Mouse (Mus musculus) lung, postnatal 0 days (tissue): ENCODE measurements around the gene Nxpe4.

Experiments
- CTCF ChIP-seq: IDR thresholded peaks from 2 replicates; pipeline ENCODE4 v1.5.1; 2016; ENCODE audit warnings: antibody characterized with exemption, mild to moderate bottlenecking
- EP300 ChIP-seq: IDR thresholded peaks from 2 replicates; pipeline ENCODE4 v1.6.1; 2016; ENCODE audit warnings: antibody characterized with exemption, mild to moderate bottlenecking, control low read depth

DNA sequence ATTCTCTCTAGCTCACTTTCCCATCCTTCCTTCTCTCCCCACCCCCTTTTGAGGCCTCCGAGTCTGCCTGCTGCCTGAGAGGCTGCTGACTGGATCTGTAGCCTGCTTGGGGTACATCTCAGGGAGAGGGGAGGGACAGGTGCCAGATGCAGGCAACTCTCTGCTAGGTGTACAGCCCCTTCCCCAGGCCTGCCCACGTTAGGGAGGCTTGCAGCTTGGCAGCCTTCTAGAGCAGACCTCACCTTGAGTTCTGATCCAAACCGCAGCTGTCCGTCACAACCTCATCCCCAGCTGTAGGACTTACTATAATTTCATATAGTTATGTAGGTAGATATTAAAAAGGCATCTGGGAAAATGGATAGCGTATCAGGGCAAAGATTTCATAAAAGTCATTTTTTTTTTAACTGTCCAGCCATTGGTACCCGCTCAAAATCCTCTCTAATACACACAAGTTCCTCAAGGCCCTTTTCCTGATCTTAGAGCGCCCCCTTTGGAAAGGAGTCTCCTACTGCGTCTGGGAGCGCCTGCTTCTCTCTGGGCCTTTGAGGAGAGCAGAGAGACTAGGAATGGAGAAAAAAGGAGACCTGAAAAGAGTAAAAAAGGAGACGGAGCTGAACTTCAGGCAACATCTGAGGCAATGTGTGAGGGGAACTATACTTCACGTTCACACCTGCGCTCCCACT, 96.1 kb downstream of the Nxpe4 start:
- peak; percentile 80 for TF ChIP-seq CTCF
- TF ChIP-seq EP300: no peak
